Mouse (Mus musculus) forebrain, embryonic 15.5 days (tissue): ENCODE measurements around the gene Gdpd3. TPM values are rescaled to one million over a fixed set of nuclear protein-coding genes. Genes with fewer than 3 reads are reported as not detected.

Source experiments
- ATAC-seq: fragments of 200-750 bp; cut with Nextera tagmentation; replicated peaks from 2 replicates; pipeline ENCODE4 v1.8.0; 2017; ENCODE audit warnings: mild to moderate bottlenecking, moderate TSS enrichment, moderate library complexity
- H3K27ac ChIP-seq: fragments of 300-500 bp; sonication (generic); replicated peaks from 2 replicates; pipeline ENCODE4 v1.5.1; 2015; ENCODE audit warnings: mild to moderate bottlenecking, inconsistent platforms
- H3K27me3 ChIP-seq: fragments of 300-500 bp; sonication (generic); 2 replicates; pipeline ENCODE4 v1.6.1; 2015; ENCODE audit warnings: inconsistent platforms
- H3K36me3 ChIP-seq: fragments of 300-500 bp; sonication (generic); 2 replicates; pipeline ENCODE4 v1.6.1; 2015; ENCODE audit warnings: mild to moderate bottlenecking, inconsistent platforms
- H3K4me1 ChIP-seq: fragments of 300-500 bp; sonication (generic); 2 replicates; pipeline ENCODE4 v1.6.1; 2015; ENCODE audit warnings: inconsistent platforms
- H3K4me2 ChIP-seq: fragments of 300-500 bp; sonication (generic); replicated peaks from 2 replicates; pipeline ENCODE4 v1.6.1; 2015; ENCODE audit warnings: mild to moderate bottlenecking, inconsistent platforms
- H3K4me3 ChIP-seq: fragments of 300-500 bp; sonication (generic); 2 replicates; pipeline ENCODE4 v1.5.1; 2015; ENCODE audit warnings: mild to moderate bottlenecking, inconsistent platforms
- H3K9ac ChIP-seq: fragments of 300-500 bp; sonication (generic); replicated peaks from 2 replicates; pipeline ENCODE4 v1.6.1; 2015; ENCODE audit warnings: mild to moderate bottlenecking, inconsistent platforms
- H3K9me3 ChIP-seq: fragments of 300-500 bp; sonication (generic); 2 replicates; pipeline ENCODE4 v1.6.1; 2016; ENCODE audit warnings: inconsistent platforms
- WGBS: fragments of 180-500 bp; shearing (Covaris S2); methylation state at CpG from one replicate; pipeline ENCODE4 v1.1.7; 2015; ENCODE audit warnings: mixed read lengths; 5-methylcytosine and 5-hydroxymethylcytosine counted together
- polyA plus RNA-seq: library from polyadenylated mRNA; unstranded; fragments of >200 nt; fragmentation: Nextera tagmentation; extraction: Ambion mirVana; gene quantifications from 2 replicates; pipeline ENCODE4 v1.2.1, GENCODE M21; 2015

Gdpd3 gene
- polyA plus RNA-seq, 1 experiment from 2014 or later: 1.5 TPM

DNA sequence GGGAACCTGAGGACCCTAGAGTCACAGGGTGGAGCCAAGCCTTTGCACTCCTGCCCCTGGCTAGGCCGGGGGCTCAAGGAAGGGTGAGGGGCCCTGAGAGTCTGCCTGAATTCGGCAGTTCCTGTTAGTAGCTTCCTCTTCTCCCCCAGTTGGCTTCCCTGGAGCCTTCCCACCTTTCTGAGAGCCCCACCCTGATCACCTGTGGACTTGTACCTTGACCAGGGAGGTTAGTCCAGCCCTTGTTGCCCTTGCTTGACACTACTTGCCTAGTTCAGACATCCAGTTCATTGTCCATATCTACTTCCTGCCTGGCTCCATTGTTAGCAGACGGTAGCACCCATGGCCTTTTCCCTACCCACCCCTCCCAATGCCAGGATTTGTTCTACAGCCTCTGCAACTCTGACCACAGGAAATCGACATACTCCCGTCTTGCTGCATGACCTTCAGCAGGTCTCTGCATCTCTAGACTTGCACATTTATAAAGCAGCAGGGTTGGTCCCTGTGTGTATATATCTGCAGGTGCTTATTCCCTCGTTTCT, 4.5 kb upstream of the Gdpd3 start:
- H3K4me2 ChIP-seq: peak overlapping the region; percentile 79; the same call in 1 of the 2 replicates
- H3K9ac ChIP-seq: no peak overlapping the region
- no peak for ATAC-seq
- peaks cover 37% of the 10 kb centered on the region for H3K36me3 ChIP-seq
- WGBS: 79% methylated on average over 6 of the region's 6 CpGs
- H3K27ac ChIP-seq: peak overlapping the region; percentile 90
- H3K27me3 ChIP-seq: no peaks in the 10 kb centered on the region
- no peaks in the 10 kb centered on the region for H3K9me3 ChIP-seq
- H3K4me1 ChIP-seq: peaks cover 39% of the 10 kb centered on the region
- H3K4me3 ChIP-seq: no peak overlapping the region

DNA sequence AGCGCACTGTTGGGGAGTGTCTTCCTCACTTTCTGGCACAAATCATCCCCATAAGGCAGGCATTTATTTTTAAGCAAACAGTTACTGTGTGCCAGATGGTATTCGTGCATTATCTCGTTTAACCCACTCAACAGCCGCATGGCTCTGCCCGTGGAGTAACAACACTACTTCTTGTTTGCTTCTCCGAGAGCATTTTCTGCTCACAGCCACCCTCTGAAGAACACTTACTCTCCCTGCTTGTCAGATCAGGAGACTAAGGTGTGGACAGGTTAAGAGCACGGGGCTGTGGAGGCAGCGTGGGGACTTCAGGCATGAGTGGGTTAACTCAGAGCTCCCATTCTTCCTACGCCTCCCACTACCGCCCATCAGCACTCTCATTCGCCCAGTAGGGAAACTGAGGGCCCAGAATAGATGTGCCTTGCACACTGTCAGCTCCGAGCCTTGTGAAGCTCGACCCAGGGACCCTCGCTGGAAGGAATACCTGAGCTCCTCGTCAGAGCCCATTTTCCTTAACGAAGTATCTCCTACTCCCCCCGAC, 3.6 kb upstream of the Gdpd3 start:
- peak overlapping the region; percentile 43 for H3K4me2 ChIP-seq
- peaks cover 39% of the 10 kb centered on the region for H3K4me1 ChIP-seq
- 53% methylated on average over 17 of the region's 17 CpGs for WGBS
- H3K4me3 ChIP-seq: peak overlapping the region; percentile 29
- H3K9me3 ChIP-seq: no peaks in the 10 kb centered on the region
- no peak for ATAC-seq
- H3K9ac ChIP-seq: peak overlapping the region; percentile 38
- no peaks in the 10 kb centered on the region for H3K27me3 ChIP-seq
- peak overlapping the region; percentile 90 for H3K27ac ChIP-seq
- H3K36me3 ChIP-seq: peaks cover 42% of the 10 kb centered on the region

DNA sequence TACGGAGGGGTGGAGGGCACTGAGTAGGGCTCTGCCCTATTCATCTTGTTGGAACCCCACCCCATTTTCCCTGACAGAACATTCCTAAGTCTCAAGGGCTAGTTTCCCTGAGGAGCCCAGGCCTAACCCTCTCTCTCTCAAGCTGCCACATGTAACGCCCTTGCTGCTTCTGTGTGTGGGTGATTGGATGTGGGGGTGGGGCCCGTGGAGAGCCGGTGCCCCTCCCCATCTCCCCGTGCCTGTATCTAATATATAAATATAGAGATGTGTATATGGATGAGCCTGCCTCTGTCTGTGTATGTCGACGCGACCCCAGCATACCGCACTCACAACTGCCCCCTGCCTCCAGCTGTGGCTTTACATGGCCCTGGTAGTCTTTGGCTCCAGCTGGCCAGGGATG, 594 bp upstream of the Gdpd3 start:
- H3K4me3 ChIP-seq: no peak overlapping the region
- peaks cover 31% of the 10 kb centered on the region for H3K4me1 ChIP-seq
- 93% methylated on average over 9 of the region's 9 CpGs for WGBS
- no peak overlapping the region for H3K4me2 ChIP-seq
- no peak overlapping the region for H3K9ac ChIP-seq
- H3K27ac ChIP-seq: no peak overlapping the region
- H3K9me3 ChIP-seq: no peaks in the 10 kb centered on the region
- H3K27me3 ChIP-seq: no peaks in the 10 kb centered on the region
- no peak for ATAC-seq
- H3K36me3 ChIP-seq: peaks cover 70% of the 10 kb centered on the region

DNA sequence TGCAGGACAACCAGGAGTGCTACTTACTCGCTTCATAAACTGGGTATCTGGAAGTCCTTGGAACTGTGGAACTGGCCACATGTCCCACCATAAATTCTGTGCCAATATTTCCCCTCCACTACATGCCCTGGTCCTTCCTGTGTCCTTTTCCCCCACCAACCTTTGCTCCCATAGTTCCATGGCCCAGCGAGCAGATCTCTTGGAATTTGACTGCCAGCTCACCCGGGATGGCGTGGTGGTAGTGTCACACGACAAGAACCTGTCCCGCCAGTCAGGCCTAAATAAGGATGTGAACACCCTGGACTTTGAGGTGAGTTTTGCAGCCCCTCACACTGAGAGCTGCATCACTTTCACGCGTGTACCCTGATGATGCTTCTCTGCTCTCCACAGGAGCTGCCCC, 867 bp downstream of the Gdpd3 start:
- Histone ChIP-seq H3K9me3 (no peaks in the 10 kb centered on the region), H3K27me3 (no peaks in the 10 kb centered on the region), H3K4me1 (peaks cover 17% of the 10 kb centered on the region), H3K4me2 (no peak overlapping the region), H3K27ac (no peak overlapping the region), H3K4me3 (no peak overlapping the region), H3K9ac (no peak overlapping the region), H3K36me3 (peaks cover 77% of the 10 kb centered on the region)
- ATAC-seq: no peak
- WGBS: 92% methylated on average over 8 of the region's 8 CpGs

DNA sequence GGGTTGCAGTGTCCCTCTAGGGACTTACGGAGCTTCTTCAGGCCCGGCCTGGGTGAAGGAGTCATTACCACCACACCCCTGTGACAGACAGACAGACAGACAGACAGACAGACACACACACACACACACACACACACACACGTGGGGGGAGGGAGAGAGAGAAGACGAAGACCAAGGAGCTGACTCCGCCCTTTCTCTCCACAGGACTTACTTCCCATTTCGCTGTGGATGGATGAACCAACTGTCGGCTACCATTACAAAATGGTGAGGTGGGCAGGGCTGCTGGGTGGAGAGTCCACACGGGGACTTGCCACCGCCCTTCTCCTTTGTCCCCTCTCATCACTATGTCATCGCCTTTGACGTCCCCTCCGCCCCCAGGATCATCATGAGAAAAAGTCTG, 4.7 kb downstream of the Gdpd3 start:
- Histone ChIP-seq H3K36me3 (peaks cover 47% of the 10 kb centered on the region), H3K4me3 (no peak overlapping the region)
- ATAC-seq: no peak

DNA sequence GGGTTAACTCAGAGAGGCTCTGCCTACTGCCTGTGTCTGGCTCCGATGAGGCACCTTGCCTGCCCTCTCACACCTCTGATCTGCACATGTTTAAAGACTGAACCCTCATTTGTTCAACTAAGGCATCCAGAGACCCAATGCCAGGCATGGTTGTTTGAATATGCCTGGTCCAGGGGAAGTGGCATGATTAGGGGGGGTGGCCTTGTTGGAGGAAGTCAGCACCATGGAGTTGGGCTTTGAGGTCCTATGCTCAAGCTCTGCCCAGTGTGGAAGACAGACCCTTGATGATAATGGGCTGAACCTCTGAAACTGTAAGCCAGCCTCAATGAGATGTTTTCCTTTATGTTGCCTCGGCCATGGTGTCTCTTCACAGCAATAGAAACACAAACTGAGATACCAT, 7.2 kb downstream of the Gdpd3 start:
- Histone ChIP-seq H3K4me1 (peaks cover 25% of the 10 kb centered on the region), H3K36me3 (peaks cover 28% of the 10 kb centered on the region), H3K4me3 (no peak overlapping the region), H3K9me3 (no peaks in the 10 kb centered on the region), H3K9ac (no peak overlapping the region), H3K4me2 (no peak overlapping the region), H3K27me3 (no peaks in the 10 kb centered on the region), H3K27ac (no peak overlapping the region)
- no peak for ATAC-seq
- WGBS: 81% methylated on average over 2 of the region's 2 CpGs

More for the DNA sequence above, 4.7 kb downstream of the Gdpd3 start:
- Histone ChIP-seq H3K27me3 (no peaks in the 10 kb centered on the region), H3K4me2 (no peak overlapping the region), H3K4me1 (peaks cover 3% of the 10 kb centered on the region), H3K27ac (no peak overlapping the region), H3K9me3 (no peaks in the 10 kb centered on the region), H3K9ac (no peak overlapping the region)
- WGBS: 90% methylated on average over 12 of the region's 12 CpGs

DNA sequence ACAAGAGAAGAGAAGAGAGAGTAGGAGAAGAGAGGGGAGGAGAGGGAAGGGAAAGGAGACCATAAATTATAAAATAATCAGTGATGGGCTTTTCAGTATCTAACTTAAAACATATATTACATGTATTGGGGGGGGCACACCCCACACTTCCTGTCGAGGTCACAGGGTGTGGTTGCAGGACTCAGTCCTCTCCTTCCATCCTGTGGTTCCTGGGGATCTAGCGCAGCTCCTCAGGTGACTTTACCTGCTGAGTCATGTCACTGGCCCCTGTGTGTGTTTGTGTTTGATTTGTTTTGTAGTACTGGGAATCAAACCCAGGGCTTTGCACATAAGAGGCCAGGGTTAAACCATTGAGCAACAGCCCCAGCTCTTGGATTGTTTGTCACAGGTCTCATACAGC, 8.3 kb downstream of the Gdpd3 start:
- 86% methylated on average over 2 of the region's 2 CpGs for WGBS
- no peaks in the 10 kb centered on the region for H3K27me3 ChIP-seq
- H3K9ac ChIP-seq: no peak overlapping the region
- H3K27ac ChIP-seq: no peak overlapping the region
- H3K4me2 ChIP-seq: no peak overlapping the region
- H3K9me3 ChIP-seq: no peaks in the 10 kb centered on the region
- peaks cover 31% of the 10 kb centered on the region for H3K4me1 ChIP-seq
- no peak overlapping the region for H3K4me3 ChIP-seq
- peaks cover 17% of the 10 kb centered on the region for H3K36me3 ChIP-seq
- no peak for ATAC-seq

DNA sequence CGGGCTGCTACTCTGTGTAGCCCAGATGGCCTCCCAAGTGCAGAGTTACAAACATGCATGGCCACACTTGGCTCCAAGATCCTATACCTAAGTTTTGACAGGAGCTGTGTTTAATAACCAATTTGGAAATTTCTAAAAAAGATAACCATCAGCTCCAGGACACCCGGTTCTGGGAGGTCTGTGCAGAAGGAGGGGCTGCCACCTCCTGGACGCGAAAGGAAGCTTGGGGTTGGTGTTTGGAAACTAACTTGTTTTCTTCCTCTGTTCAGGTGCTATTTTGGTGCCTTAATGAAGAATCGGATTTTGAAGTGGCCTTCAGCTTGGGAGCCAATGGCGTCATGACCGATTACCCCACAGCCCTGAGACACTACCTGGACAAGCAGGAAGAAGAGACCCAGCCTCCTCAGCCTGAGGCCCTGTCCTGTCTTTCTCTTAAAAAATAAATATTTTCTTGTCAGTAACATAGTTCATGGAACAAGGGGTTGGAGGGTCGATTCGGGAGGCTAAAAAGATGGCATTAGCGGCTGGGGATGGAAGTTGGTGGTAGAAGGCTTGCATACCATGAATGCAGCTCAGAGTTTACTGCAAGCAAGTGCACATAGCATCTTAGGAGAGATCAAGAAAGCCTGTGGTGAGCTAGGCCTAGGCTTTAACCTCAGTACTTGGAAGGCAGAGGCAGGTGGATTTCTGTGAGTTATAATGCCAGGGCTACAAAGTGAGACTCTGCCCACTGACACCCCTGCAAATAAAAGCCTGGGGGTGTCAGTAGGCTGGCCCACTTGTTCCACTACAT, 9.2 kb downstream of the Gdpd3 start:
- Histone ChIP-seq H3K4me2 (no peak overlapping the region), H3K9ac (no peak overlapping the region), H3K4me3 (no peak overlapping the region), H3K4me1 (peaks cover 40% of the 10 kb centered on the region), H3K9me3 (no peaks in the 10 kb centered on the region), H3K27ac (0 out of 2 replicates have a peak overlapping the region, but pooled peaks have one; percentile 92), H3K27me3 (no peaks in the 10 kb centered on the region), H3K36me3 (peaks cover 9% of the 10 kb centered on the region)
- 85% methylated on average over 10 of the region's 10 CpGs for WGBS
- ATAC-seq: no peak

DNA sequence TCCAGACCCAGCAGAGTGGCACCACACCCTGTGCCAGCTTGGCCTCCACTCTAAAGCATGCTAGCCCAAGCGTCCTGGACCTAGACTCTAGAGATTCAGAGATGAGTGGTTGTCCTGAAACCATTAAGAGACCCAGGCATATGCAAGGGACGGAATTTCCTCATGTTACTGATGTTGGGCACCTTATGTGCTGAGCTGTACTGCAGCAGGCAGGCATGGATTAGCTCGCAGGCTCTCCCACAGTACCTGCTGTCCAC, 9.8 kb downstream of the Gdpd3 start:
- peaks cover 4% of the 10 kb centered on the region for H3K36me3 ChIP-seq
- H3K9me3 ChIP-seq: no peaks in the 10 kb centered on the region
- WGBS: 66% methylated on average over 3 of the region's 3 CpGs
- ATAC-seq: no peak
- H3K4me3 ChIP-seq: peak overlapping the region; percentile 64; the same call in 1 of the 2 replicates
- H3K9ac ChIP-seq: peak overlapping the region; percentile 93; the same call in 1 of the 2 replicates
- H3K4me1 ChIP-seq: peaks cover 45% of the 10 kb centered on the region
- H3K27ac ChIP-seq: peak overlapping the region; percentile 92
- peak overlapping the region; percentile 87 for H3K4me2 ChIP-seq
- no peaks in the 10 kb centered on the region for H3K27me3 ChIP-seq

DNA sequence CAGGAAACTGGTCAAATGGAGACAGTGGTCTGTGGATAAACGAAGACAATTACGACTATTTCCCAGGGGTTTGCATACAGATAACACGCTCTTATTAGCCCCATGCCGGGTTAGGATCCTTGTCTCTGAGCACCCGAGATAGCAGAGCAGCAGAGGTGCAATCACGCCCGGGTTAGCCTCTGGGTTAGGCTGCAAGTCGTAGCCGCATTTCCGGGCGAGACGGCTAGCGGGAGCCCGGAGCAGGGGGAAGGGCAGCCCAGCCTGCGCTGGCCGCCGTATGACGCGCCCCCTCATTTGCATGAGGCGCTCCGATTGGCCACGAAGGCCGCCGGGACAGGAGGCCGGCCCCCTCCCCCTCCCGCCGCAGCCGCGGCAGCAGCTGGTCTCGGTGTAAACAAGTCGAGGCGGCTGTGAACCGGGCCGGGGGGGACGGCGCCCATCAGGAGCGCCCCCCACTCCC, 10.5 kb downstream of the Gdpd3 start, which contains the start of gene Ypel3:
Ypel3 (plus strand) TSS at position 358 of the 460 bp plus-strand sequence.
- Histone ChIP-seq H3K9ac (peak within 1 kb of the TSS; percentile 93), H3K27me3 (no peaks in the 10 kb centered on the region), H3K9me3 (no peaks in the 10 kb centered on the region), H3K27ac (peak within 1 kb of the TSS; percentile 92), H3K4me1 (peaks cover 52% of the 10 kb centered on the region), H3K36me3 (no peaks in the 10 kb centered on the region; the same call in 1 of the 2 replicates), H3K4me3 (peak within 1 kb of the TSS; percentile 64), H3K4me2 (peak within 1 kb of the TSS; percentile 87)
- ATAC-seq: peak; percentile 90
- under 1% methylated on average over 37 of the region's 37 CpGs for WGBS

DNA sequence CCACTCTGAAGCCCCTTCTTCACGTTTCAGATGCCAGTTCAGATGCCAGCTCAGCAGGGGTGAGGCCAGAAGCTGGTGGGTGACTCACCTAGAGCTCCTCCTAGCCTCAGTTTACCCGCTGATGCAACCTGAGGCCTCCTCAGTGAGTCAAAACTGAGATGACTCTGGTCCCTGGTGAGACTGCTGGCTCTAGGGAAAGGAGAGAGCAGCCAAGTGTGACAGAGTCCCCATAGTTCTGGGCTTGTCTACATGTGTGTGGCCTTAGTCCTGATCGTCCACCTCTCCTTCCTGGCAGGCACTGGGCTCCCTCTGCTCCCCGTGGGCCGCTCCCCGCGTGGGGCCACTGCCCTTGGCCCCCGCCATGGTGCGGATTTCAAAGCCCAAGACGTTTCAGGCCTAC, 11.3 kb downstream of the Gdpd3 start:
- H3K27me3 ChIP-seq: no peaks in the 10 kb centered on the region
- no peak for ATAC-seq

DNA sequence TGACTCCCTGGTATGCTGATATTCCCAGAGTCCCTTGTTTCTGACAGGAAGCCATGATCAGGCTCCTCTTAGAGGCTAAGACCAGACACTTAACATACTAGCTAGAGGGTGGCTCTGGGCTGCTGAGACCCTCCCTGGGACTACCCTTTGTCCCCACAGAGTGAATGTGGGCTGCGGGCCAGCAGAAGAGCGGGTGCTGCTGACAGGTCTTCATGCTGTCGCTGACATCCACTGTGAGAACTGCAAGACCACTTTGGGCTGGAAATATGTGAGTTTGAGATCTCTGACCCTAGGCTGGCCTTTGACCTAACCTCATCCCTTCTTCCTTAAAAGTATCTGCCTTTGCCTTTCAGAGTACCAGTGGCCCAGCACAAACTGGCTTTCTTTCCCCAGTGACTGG, 12.0 kb downstream of the Gdpd3 start:
- 85% methylated on average over 3 of the region's 3 CpGs for WGBS
- Histone ChIP-seq H3K36me3 (no peaks in the 10 kb centered on the region; the same call in 1 of the 2 replicates), H3K4me2 (peak overlapping the region; percentile 87), H3K27ac (0 out of 2 replicates have a peak overlapping the region, but pooled peaks have one; percentile 3), H3K9ac (peak overlapping the region; percentile 93; the same call in 1 of the 2 replicates), H3K9me3 (no peaks in the 10 kb centered on the region), H3K4me3 (peak overlapping the region; percentile 64; the same call in 1 of the 2 replicates), H3K4me1 (peaks cover 52% of the 10 kb centered on the region), H3K27me3 (no peaks in the 10 kb centered on the region)
- ATAC-seq: no peak

More for the DNA sequence above, 11.3 kb downstream of the Gdpd3 start:
- Histone ChIP-seq H3K27ac (peak overlapping the region; percentile 92), H3K36me3 (no peaks in the 10 kb centered on the region; the same call in 1 of the 2 replicates), H3K4me2 (peak overlapping the region; percentile 87), H3K9ac (peak overlapping the region; percentile 93), H3K4me3 (peak overlapping the region; percentile 64), H3K9me3 (no peaks in the 10 kb centered on the region), H3K4me1 (peaks cover 52% of the 10 kb centered on the region)
- WGBS: 54% methylated on average over 10 of the region's 10 CpGs
